Mouse (Mus musculus): ENCODE measurements around the gene Yif1a.
A peak's percentile ranks its signal among the peaks of the same experiment; 100 is the strongest.

Yif1a gene

DNA sequence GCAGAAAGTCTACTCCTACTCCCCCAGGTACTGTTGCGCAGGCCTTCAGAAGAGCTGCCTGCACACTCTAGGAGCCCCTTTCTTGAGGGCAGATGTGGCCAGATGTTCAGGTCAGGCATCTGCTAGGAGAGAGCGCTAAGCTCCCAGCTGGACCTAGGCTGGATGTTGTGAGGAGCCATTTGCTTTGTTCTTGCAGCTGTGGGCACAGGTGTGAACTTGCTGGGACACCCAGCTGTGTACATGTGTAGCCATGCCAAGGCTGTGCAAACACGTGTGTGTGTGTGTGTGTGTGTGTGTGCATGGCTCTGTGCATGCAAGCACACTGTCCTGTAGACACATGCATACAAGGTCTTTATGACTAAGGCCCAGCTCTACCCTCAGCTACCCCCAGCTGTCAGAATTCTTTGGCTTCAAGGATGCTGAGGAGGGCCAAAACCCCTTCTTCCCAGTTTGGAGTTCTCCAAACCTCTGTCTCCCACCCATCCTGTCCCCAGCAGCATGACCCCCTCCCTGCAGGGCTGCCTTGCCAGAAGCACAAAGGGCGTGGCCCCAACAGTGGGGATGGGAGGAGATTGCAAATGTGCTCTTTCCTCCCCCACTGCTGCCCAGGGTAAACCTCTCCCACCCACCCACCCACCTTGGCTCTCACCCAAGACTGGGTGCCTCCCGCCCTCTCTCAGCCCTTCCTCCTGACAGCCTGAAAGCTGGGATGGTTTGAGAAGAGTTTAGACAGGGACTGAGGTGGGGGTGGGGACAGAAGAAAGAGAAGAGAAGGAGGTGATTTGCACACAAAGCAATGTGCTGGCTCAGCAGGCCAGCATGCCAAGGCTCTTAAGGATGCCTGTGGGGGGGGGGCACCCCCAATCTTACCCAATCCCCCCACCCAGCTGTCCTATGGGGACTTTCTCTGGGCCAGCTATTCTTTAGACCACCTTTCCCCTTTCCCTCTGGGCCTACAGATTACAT is 27.7 kb upstream of the Yif1a start:
- DNase-seq (ENCODE audit: low spot score) = no peak

- no peak for DNase-seq (ENCODE audit: low spot score)
Observed at GRCm38 (mm10) chr19:5062041-5062440, 26.3 kb upstream of the Yif1a start.

GRCm38 (mm10) chr19:5062446-5062845 is 25.9 kb upstream of the Yif1a start:
- DNase-seq (ENCODE audit: low spot score) = no peak

DNA sequence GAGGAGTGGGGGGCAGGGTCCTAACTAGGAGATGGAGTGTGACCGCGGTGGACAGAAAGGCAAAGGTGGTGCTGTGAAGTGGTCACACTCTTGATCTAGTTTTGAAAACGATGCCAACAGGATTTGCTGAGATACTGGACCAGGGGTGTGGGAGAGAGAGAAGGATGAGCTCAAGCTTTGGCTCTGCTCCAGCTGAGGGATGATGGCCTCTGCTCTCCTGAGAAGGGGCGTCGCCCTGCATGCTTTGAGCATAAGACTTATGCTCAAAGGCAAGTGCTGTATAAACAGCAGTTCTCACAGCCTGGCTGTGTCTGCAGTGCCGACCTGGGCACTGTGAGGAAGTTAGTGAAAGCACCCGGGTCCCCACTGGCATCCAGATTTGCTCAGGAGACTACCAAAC is 23.2 kb upstream of the Yif1a start:
- DNase-seq (ENCODE audit: low spot score) = no peak

- peak; percentile 75 for DNase-seq (ENCODE audit: low spot score)
Observed at GRCm38 (mm10) chr19:5067040-5067799, 21.1 kb upstream of the Yif1a start.

DNA sequence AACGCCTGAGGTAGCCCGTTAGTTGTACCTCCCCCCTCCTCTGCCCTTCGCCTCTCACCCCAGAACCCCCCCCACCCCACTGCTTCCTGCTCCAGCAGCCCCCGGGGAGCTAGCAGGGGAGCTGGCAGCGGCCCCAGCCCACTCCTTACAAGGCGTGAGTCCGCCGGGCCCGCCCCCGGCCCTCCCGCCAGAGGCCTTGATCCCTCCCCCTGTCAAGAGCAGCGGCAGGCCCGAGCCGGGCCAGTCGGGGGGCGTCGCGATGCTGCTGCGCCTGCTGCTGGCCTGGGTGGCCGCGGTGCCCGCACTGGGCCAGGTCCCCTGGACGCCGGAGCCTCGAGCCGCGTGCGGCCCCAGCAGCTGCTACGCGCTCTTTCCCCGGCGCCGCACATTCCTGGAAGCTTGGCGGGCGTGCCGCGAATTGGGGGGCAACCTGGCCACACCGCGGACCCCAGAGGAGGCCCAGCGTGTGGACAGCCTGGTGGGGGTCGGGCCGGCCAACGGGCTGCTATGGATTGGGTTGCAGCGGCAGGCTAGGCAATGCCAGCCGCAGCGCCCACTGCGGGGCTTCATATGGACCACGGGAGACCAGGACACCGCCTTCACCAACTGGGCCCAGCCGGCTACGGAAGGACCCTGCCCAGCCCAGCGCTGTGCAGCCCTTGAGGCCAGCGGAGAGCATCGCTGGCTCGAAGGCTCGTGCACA is 20.3 kb upstream of the Yif1a start, which contains the start of gene Cd248:
TSS of gene Cd248 (plus strand) at position 212 of the 703 bp plus-strand sequence.
- no peak for DNase-seq (ENCODE audit: low spot score)

DNA sequence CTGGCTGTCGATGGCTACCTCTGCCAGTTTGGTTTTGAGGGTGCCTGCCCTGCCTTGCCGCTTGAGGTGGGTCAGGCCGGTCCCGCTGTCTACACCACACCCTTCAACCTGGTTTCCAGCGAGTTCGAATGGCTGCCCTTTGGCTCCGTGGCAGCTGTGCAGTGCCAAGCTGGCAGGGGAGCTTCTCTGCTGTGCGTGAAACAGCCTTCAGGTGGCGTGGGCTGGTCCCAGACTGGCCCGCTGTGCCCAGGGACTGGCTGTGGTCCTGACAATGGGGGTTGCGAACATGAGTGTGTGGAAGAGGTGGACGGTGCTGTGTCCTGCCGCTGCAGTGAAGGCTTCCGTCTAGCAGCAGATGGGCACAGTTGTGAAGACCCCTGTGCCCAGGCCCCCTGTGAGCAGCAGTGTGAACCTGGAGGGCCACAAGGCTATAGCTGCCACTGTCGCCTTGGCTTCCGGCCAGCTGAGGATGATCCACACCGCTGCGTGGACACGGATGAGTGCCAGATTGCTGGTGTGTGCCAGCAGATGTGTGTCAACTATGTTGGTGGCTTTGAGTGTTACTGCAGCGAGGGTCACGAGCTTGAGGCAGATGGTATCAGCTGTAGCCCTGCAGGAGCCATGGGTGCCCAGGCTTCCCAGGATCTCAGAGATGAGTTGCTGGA is 19.6 kb upstream of the Yif1a start:
- no peak for DNase-seq (ENCODE audit: low spot score)

DNA sequence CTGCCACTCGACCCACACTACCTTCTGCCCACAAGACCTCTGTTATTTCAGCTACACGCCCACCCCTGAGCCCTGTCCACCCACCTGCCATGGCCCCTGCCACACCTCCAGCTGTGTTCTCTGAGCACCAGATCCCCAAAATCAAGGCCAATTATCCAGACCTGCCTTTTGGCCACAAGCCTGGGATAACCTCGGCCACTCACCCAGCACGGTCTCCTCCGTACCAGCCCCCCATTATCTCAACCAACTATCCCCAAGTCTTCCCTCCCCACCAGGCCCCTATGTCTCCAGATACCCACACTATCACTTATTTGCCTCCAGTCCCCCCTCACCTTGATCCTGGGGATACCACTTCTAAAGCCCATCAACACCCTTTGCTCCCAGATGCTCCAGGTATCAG is 18.9 kb upstream of the Yif1a start:
- DNase-seq (ENCODE audit: low spot score) = no peak

- DNase-seq (ENCODE audit: low spot score) = no peak
Observed at GRCm38 (mm10) chr19:5069978-5070377, 18.4 kb upstream of the Yif1a start.

DNA sequence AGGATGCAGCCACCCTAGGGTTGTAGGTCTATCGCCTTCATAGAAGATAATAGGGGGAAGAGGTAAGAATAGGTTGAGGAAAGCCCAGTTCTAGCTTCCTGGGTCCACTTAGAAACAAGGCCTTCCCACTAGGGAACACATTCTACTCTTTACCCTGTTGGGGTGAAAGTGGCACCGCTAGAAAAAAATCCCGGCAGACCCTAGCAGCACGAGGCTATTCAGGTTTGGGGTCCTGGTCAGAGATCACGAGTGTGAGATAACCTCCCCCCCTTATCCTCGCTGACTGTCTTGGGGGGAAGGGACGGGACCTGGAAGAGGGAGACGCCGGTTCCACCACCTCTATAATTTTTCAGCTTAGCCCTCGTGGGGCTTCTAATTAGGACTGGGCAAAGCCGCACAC is 17.3 kb upstream of the Yif1a start:
- no peak for DNase-seq (ENCODE audit: low spot score)

GRCm38 (mm10) chr19:5071545-5072369 is 16.6 kb upstream of the Yif1a start:
- peak; percentile 88 for DNase-seq (ENCODE audit: low spot score)

DNA sequence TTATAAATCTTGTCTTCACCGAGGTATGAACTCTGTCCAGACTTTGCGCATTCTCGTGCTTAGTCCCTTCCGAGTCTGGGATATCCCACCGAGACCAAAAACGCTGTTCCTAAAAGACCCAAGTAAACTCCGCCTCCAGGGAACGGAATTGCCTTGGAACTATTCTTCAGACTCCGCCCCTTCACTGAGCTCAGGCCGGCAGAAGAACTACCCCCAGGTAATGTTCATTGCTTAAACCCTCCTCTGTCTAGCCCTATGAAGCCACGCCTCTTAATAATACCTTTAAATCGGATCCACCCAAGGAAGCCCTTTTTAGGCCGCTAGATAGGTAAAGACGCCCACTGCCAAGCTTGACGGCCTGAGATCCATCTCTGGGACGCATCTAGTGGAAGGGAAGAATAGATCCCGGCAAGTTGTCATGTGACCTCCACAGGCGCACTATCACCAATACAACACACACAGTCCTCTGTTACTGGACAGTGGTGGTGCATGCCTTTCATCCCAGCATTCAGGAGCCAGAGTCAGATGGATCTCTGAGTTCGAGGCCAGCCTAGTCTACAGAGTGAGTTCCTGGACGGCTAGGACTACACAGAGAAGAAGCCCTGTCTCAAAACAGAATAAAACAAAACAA is 15.8 kb upstream of the Yif1a start:
- DNase-seq (ENCODE audit: low spot score) = peak; percentile 51

- peak; percentile 58 for DNase-seq (ENCODE audit: low spot score)
Observed at GRCm38 (mm10) chr19:5073028-5073427, 15.3 kb upstream of the Yif1a start.

DNA sequence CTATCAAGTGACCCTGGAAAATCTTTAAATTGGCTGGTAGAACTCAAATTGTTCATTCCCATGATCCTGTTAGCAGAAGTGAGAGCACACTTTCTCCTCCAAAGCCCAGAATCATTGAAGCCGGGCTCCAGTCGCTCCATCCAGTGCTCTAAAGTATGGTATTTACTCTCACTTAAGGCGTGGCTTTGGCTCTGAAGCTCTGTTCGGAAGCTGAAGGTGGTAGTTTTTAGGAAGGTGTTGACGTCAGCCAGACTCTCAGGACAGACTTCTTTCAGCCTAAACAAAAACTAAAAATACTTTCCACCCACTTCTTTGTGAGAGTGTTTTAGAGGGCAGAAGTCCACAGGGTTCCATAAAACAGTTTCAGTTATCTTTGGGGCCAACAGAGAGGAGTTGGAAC is 14.8 kb upstream of the Yif1a start:
- no peak for DNase-seq (ENCODE audit: low spot score)

DNA sequence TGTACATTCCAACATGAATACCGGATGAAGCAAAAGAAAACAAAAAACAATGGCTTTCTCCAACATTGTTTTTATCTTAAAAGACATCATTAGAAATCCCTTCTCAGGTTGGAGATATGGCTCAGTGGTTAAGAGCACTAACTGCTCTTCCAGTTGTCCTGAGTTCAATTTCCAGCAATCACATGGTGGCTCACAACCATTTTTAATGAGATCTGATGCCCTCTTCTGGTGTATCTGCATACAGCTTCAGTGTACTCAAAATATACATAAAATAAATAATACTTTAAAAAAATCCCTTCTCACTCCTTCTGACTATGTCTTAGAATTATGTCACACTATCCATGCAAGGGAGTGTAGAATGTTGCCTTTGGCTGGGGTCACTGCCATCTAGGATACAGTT is 9.1 kb upstream of the Yif1a start:
- no peak for DNase-seq (ENCODE audit: low spot score)

- no peak for DNase-seq (ENCODE audit: low spot score)
Observed at GRCm38 (mm10) chr19:5082005-5082404, 6.3 kb upstream of the Yif1a start.

DNA sequence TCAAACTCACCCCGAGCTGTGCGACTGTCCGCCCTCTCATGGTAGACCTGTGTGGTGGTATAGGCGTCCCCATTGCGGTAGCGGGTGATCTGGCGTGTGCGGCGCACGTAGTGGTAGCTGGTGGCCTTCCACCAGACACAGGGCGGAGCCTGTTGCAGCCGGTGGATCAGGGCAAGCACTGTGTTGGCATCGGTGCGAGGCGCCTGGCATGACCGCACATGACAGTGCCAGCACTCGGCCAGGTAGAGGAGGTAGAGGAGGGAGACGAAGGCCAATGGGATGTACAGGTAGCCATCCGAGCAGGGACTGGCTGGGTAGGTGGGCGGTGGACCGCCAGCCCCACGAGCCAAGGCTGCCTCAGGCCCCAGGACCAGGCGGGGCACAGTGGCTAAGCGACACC is 5.7 kb upstream of the Yif1a start:
- no peak for DNase-seq (ENCODE audit: low spot score)

DNA sequence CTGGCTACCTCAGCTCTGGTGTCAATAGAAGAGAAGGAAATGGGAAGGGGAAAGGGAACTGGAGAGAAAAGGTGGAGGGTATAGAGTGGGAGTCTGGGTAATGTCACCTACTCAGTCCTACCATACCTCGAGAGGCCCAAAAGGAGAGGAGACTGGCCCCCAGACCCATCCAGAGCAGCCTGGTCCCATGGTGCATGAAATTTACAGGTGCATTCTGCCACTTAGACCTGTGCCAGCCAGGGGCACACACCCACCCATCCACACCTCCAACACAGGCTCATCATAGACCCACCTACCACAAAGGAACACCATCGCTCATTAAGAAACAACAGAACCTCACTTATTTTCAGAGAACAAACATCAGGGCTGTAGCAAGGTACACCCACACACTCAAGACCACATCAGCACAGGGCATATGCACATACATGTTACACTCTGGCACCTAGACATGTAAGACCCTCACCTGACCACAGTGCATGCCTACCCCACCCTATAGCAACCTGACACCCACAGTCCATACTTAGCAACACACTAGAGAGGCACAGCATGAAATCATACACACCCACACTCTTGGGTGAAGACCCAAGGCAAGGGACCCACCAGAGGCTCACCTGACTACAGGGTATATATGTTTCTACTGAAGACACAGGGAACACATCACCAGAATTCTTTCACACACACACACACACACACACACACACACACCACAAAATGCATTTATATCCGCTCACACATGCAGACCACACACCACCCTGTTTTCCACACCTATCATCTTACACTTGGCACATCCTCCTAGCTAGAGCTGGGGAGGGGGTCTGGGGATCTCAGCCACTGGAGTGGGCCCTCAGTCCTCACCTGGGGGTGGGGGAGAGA is 4.1 kb upstream of the Yif1a start:
- no peak for DNase-seq (ENCODE audit: low spot score)

DNA sequence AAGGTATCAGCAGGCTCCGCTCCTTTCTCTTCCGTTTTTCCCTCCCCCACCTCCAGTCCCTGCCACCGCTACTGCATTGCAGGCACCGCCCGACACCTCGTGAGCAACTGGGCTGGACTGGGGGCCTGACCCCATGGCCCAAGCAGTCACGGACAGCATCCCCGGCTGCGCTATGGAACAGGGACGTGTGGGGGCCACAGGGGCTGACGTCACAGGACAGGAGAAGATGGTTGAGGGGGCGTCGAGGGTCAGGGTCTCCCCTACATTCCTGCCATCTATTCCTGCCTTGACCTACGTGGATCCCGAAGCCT is 3.5 kb upstream of the Yif1a start:
- no peak for DNase-seq (ENCODE audit: low spot score)
